Comparison of ENCODE assay signal across 20 mouse cellular contexts in the genomic region with DNA sequence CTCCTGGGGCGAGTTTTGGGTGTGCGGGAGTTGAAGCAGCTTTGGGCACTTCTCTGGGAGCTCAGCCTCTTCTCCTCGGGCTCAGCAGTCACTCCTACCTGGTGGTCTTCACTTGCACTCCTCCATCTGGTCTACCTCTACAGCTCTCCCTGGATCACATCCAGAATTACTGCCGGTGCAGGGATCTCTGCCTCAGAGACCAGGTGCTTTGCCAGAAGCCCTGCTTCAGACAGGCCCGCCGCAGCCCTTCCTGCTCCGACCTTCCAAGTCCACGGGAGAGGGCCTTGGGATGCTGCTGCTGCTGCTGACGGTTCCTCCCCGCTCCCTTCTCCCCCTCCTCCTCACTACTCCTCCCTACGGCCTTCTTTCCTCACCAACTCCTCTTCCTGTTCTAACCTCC.
DNase-seq lines count a peak whose midpoint lies in the region; ATAC-seq and TF ChIP-seq lines count a peak whose summit lies in the region.
"Had no signal": no experiment of that assay in that cellular context is flagged by ENCODE, and none has a peak within 500 bp of the region (broad histone marks: within the 10 kb centered on the region; RNA-seq: fewer than 3 reads in every experiment).

No protein-coding gene starts in this region.

- no peaks in the 10 kb centered on the region for H3K27me3 ChIP-seq in cerebellum, adult 2 months (ENCODE audit: control insufficient read depth, insufficient read depth, low read length)
- H3K27me3 ChIP-seq in hindbrain, embryonic 10.5 days (ENCODE audit: insufficient read depth, poor library complexity, severe bottlenecking), result 0 out of 2 replicates have a peak, but pooled peaks cover 8% of the 10 kb centered on the region
- no peaks in the 10 kb centered on the region for H3K27me3 ChIP-seq in hindbrain, embryonic 14.5 days (ENCODE audit: control insufficient read depth, insufficient read depth, low read length)
- H3K27me3 ChIP-seq: forebrain, embryonic 15.5 days had no signal

- H3K27ac ChIP-seq in cerebellum, adult 2 months (ENCODE audit: insufficient read depth, low read length), result no peak overlapping the region
- H3K27ac ChIP-seq in hindbrain, embryonic 10.5 days, result 0 out of 2 replicates have a peak overlapping the region, but pooled peaks have one; percentile 40
- no peak overlapping the region for H3K27ac ChIP-seq in hindbrain, embryonic 14.5 days
- H3K27ac ChIP-seq: embryonic facial prominence, embryonic 10.5 days; embryonic facial prominence, embryonic 12.5 days; forebrain, embryonic 13.5 days; forebrain, embryonic 15.5 days had no signal

- H3K9me3 ChIP-seq in hindbrain, embryonic 10.5 days, result no peaks in the 10 kb centered on the region
- H3K9me3 ChIP-seq in hindbrain, embryonic 14.5 days (ENCODE audit: control insufficient read depth, low read length), result no peaks in the 10 kb centered on the region
- H3K9me3 ChIP-seq: embryonic facial prominence, embryonic 10.5 days; embryonic facial prominence, embryonic 12.5 days; forebrain, embryonic 13.5 days; forebrain, embryonic 15.5 days had no signal

- TF ChIP-seq CTCF in cerebellum, adult 2 months (IDR thresholded peaks at IDR 0.05; ENCODE audit: borderline replicate concordance, insufficient read depth, low read depth, low read length), result no peak

- H3K4me1 ChIP-seq in cerebellum, adult 2 months (ENCODE audit: control insufficient read depth, insufficient read depth, low read length), result peaks cover 37% of the 10 kb centered on the region
- peaks cover 63% of the 10 kb centered on the region for H3K4me1 ChIP-seq in hindbrain, embryonic 10.5 days (replicated peaks)
- H3K4me1 ChIP-seq in hindbrain, embryonic 14.5 days (replicated peaks; ENCODE audit: control insufficient read depth, insufficient read depth, low read length), result peaks cover 25% of the 10 kb centered on the region; the same call in 1 of the 2 replicates
- H3K4me1 ChIP-seq: embryonic facial prominence, embryonic 12.5 days had no signal

- no peak for TF ChIP-seq POLR2A in cerebellum, adult 2 months (IDR thresholded peaks at IDR 0.05; ENCODE audit: borderline replicate concordance, insufficient read depth, low read length)

- no peak for ATAC-seq in hindbrain, embryonic 14.5 days (ENCODE audit: low FRiP score)
- ATAC-seq: activated CD4-positive, CD25-positive, alpha-beta regulatory T cell, adult 4 months; CD4-positive, CD25-positive, alpha-beta regulatory T cell, adult 4 months; forebrain, embryonic 13.5 days; forebrain, embryonic 15.5 days; forebrain, postnatal 0 days; Patski had no signal

- 19% methylated on average over 11 of the region's 11 CpGs for WGBS in cerebellum, adult 2 months
- 84% methylated on average over 11 of the region's 11 CpGs for WGBS in hindbrain, embryonic 10.5 days
- 83% methylated on average over 11 of the region's 11 CpGs for WGBS in hindbrain, embryonic 14.5 days

- H3K4me2 ChIP-seq in hindbrain, embryonic 14.5 days (replicated peaks), result no peak overlapping the region
- H3K4me2 ChIP-seq: embryonic facial prominence, embryonic 12.5 days; forebrain, embryonic 13.5 days; forebrain, embryonic 15.5 days had no signal

- no peaks in the 10 kb centered on the region for H3K36me3 ChIP-seq in hindbrain, embryonic 10.5 days
- no peaks in the 10 kb centered on the region for H3K36me3 ChIP-seq in hindbrain, embryonic 14.5 days (replicated peaks; ENCODE audit: control insufficient read depth, insufficient read depth)
- H3K36me3 ChIP-seq: embryonic facial prominence, embryonic 10.5 days; embryonic facial prominence, embryonic 12.5 days; forebrain, embryonic 15.5 days; G1E had no signal

- peak; percentile 47 to 55 for DNase-seq in cerebellum, adult 2 months
- no peak for DNase-seq in cerebellum, postnatal 36 days
- peak; percentile 55 to 62 for DNase-seq in cerebellum, postnatal 14 days
- DNase-seq in cerebellum, adult 9-10 months, result no peak
- DNase-seq in hindbrain, embryonic 10.5 days (ENCODE audit: low spot score), result no peak
- DNase-seq in hindbrain, embryonic 14.5 days (ENCODE audit: low spot score), result no peak
- DNase-seq: adrenal gland, adult 8-10 months; adrenal gland, postnatal 14 days; adrenal gland, postnatal 36 days; B cell, adult 2 months; cerebellum, adult 11 months; forebrain, postnatal 0 days had no signal

- H3K9ac ChIP-seq in hindbrain, embryonic 14.5 days, result no peak overlapping the region
- H3K9ac ChIP-seq: embryonic facial prominence, embryonic 12.5 days; forebrain, embryonic 13.5 days; forebrain, embryonic 15.5 days; forebrain, postnatal 0 days had no signal

- no peak overlapping the region for H3K4me3 ChIP-seq in cerebellum, adult 2 months (replicated peaks; ENCODE audit: insufficient read depth, low read depth, low read length)
- H3K4me3 ChIP-seq in hindbrain, embryonic 10.5 days, result no peak overlapping the region
- H3K4me3 ChIP-seq in hindbrain, embryonic 14.5 days (replicated peaks; ENCODE audit: low read length), result no peak overlapping the region
- H3K4me3 ChIP-seq: embryonic facial prominence, embryonic 10.5 days; embryonic facial prominence, embryonic 12.5 days; forebrain, embryonic 13.5 days; forebrain, embryonic 15.5 days had no signal

Comparison
In these comparisons a context has a peak if more than half of its experiments do, and no peak if none do; other contexts are left out.
1. DNase-seq: peak in cerebellum, adult 2 months (2 of 2) and cerebellum, postnatal 14 days (2 of 2); none in cerebellum, postnatal 36 days (0 of 2), cerebellum, adult 9-10 months (single experiment), hindbrain, embryonic 10.5 days (single experiment) and hindbrain, embryonic 14.5 days (single experiment).